Mouse (Mus musculus) adrenal gland, adult 10 weeks (tissue): Measurements from ENCODE around the gene Cip2a. TPM values are rescaled to one million over a fixed set of nuclear protein-coding genes. Genes with fewer than 3 reads are reported as not detected.

ENCODE experiments used
- polyA plus RNA-seq: library from polyadenylated mRNA; stranded (reverse); fragments of 350-450 nt; fragmentation: Illumina TruSeq; extraction: RNeasy Lipid Tissue Mini Kit (QIAGEN cat#74804); gene quantifications from one replicate; pipeline ENCODE4 v1.2.3, GENCODE M21; 2014; ENCODE audit warnings: low read depth, low replicate concordance

The Cip2a gene
- polyA plus RNA-seq: 16.5 TPM

GRCm38 (mm10) chr16:48993559-48994342, at the start of gene Cip2a, which contains the start of gene Dzip3:
Cip2a (plus strand) TSS chr16:48994185.
Dzip3 (minus strand) TSS chr16:48994165.

DNA sequence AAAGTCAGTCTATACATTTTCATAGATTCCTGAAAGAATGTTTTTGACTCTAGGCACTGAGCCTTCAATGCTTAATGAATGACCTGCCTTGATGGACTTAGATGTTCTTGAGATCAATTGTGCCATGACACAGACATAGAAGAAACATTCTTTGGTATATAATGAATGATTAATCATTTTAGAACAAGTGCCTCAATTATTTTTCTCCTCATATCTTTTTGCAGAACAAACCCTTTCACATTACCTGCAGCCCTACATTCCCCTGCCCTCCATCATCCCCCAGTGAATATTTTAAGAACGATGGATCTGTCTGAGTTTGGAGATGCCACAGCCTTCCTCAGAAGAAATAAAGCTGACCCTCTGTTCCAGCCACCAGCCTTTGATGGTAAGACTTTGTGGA, 63.2 kb downstream of the Cip2a start, which contains the start of gene Myh15:
Gene Myh15 (plus strand): TSS at position 301 of the 400 bp plus-strand sequence.

Other genes with a start within 250 kb of the Cip2a start
- gene Trat1, start 222.2 kb upstream of the Cip2a start, polyA plus RNA-seq: 0.23 TPM
- gene Retnlb, start 177.3 kb upstream of the Cip2a start, polyA plus RNA-seq: not detected
- 24.1 TPM for gene Retnla, start 151.6 kb upstream of the Cip2a start, polyA plus RNA-seq
- not detected for gene Retnlg, start 121.6 kb upstream of the Cip2a start, polyA plus RNA-seq
- gene Dzip3, start within 50 bp of the Cip2a start, polyA plus RNA-seq: 78.7 TPM
- not detected for gene Myh15, start 63.3 kb downstream of the Cip2a start, polyA plus RNA-seq